Mouse (Mus musculus): ENCODE results near the gene Tcl1b1. TPM values are rescaled to one million over a fixed set of nuclear protein-coding genes. Genes with fewer than 3 reads are reported as not detected.
A peak's percentile ranks its signal among the peaks of the same experiment; 100 is the strongest.
"Not testable (repeated sequence)": the region's sequence is repeated elsewhere in the genome, so short reads cannot be mapped to it uniquely, and the experiment has no call there.

Gene Tcl1b1
- polyA plus RNA-seq, 1 experiment from 2014 or later = not detected

DNA sequence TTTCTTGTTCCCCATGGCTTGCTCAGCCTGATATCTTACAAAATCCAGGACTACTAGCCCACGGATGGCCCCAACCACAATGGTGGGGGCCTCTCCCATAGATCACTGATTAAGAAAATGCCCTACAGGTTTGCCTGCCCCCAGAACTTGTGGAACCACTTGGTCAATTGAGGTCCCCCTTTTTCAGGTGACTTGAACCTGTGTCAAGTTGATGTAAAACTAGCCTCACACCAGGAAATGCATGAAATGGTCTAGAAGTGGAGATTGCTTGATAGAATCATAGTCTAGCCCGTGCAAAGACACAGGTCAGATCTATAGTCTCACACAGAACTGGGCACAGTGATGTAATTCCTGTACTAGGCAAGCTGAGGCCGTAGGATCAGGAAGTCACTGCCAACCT lies 13.8 kb upstream of the Tcl1b1 start, which contains the start of gene Tcl1b2:
Gene Tcl1b2, plus strand, starts transcription at position 301 of the 400 bp plus-strand sequence.
- Histone ChIP-seq H3K9me3 (no peaks in the 10 kb centered on the region), H3K4me1 (no peaks in the 10 kb centered on the region), H3K27me3 (replicated peaks; ENCODE audit: low read depth, poor library complexity, severe bottlenecking) (no peaks in the 10 kb centered on the region), H3K4me3 (no peak within 1 kb of the TSS), H3K36me3 (replicated peaks) (no peaks in the 10 kb centered on the region), H3K27ac (replicated peaks) (no peak within 1 kb of the TSS)
- no peak for DNase-seq (ENCODE audit: low spot score)
- WGBS = 78% methylated on average over 3 of the region's 3 CpGs

DNA sequence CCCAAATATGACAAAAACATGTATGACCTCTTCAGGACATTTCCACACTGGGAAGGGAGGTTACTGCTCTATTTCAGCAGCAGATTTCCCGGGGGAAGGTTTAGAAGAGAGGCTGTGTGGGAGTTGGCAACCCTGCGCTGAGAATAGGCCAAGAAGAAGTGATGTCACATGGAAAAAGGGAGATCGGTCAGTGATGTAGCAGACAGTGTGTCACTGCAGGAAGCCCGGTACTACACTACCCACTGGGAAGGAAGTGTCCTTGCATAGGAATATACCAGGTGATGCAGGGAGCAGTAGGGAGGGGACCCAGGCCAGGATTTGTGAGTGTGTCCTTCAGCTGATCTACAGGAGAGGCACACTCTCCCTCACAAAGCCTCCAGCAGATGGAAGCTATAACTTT lies 4.2 kb upstream of the Tcl1b1 start:
- not testable (repeated sequence) for H3K36me3 ChIP-seq (replicated peaks); H3K27ac ChIP-seq (replicated peaks); H3K4me1 ChIP-seq; H3K4me3 ChIP-seq; H3K27me3 ChIP-seq (replicated peaks; ENCODE audit: low read depth, poor library complexity, severe bottlenecking); DNase-seq (ENCODE audit: low spot score); H3K9me3 ChIP-seq
- 77% methylated on average over 4 of the region's 4 CpGs for WGBS

DNA sequence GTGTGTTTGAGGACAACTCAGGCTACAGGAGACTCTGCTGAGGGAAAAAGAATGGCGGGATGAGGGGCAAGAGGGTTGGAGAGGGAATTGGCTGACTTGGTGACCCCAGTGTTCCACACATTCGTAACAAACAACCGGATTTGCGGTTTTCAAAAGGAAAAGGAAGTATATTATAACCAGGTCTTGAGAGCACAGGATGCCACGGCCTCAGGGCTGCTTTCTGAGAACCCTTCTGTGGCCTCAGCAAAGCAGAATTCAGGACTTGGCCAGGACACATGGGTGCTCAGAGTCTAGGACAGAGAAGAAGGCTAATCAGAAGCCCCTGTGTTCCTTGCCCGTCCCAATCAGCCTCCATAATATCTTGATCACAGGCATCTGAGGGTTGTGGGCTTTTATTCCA lies 648 bp upstream of the Tcl1b1 start:
- Histone ChIP-seq H3K27ac (replicated peaks) (no peak overlapping the region), H3K4me3 (no peak overlapping the region), H3K27me3 (replicated peaks; ENCODE audit: low read depth, poor library complexity, severe bottlenecking) (no peaks in the 10 kb centered on the region), H3K4me1 (no peaks in the 10 kb centered on the region), H3K36me3 (replicated peaks) (no peaks in the 10 kb centered on the region), H3K9me3 (no peaks in the 10 kb centered on the region)
- no peak for DNase-seq (ENCODE audit: low spot score)
- WGBS = 81% methylated on average over 6 of the region's 6 CpGs

- H3K27me3 ChIP-seq (replicated peaks; ENCODE audit: low read depth, poor library complexity, severe bottlenecking) = no peaks in the 10 kb centered on the region
- H3K9me3 ChIP-seq = no peaks in the 10 kb centered on the region
- no peak for DNase-seq (ENCODE audit: low spot score)
- no peak overlapping the region for H3K27ac ChIP-seq (replicated peaks)
- H3K4me1 ChIP-seq = no peaks in the 10 kb centered on the region
- no peaks in the 10 kb centered on the region for H3K36me3 ChIP-seq (replicated peaks)
- 70% methylated on average over 3 of the region's 3 CpGs for WGBS
- H3K4me3 ChIP-seq = no peak overlapping the region
Observed at GRCm38 (mm10) chr12:105166734-105167133, 7.2 kb downstream of the Tcl1b1 start.

DNA sequence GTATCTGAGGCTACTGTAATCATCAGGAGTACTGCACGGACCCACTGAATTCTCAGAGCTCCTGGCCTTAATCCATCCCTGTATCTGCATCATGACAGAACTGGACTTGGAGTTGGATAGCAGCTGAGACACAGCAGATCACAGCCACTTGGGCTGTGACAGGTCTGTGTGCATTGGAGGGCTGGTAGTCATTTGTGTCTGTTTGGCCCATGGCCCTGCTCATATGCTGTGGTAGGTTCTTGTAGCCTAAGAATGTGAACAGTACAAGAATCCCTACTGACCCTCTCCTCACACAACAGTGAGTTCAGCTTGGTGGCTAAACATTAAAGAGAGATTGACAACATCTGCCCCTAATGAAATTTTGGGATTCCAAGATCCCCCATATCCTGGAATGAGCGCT lies 13.9 kb downstream of the Tcl1b1 start:
- Histone ChIP-seq H3K27ac (replicated peaks) (no peak overlapping the region), H3K4me3 (no peak overlapping the region), H3K9me3 (no peaks in the 10 kb centered on the region), H3K27me3 (replicated peaks; ENCODE audit: low read depth, poor library complexity, severe bottlenecking) (no peaks in the 10 kb centered on the region), H3K36me3 (replicated peaks) (no peaks in the 10 kb centered on the region), H3K4me1 (no peaks in the 10 kb centered on the region)
- DNase-seq (ENCODE audit: low spot score) = no peak
- 88% methylated on average over 2 of the region's 2 CpGs for whole genome bisulfite sequencing

- not testable (repeated sequence) for H3K4me3 ChIP-seq; H3K36me3 ChIP-seq (replicated peaks); H3K9me3 ChIP-seq; H3K27ac ChIP-seq (replicated peaks); H3K27me3 ChIP-seq (replicated peaks; ENCODE audit: low read depth, poor library complexity, severe bottlenecking); H3K4me1 ChIP-seq
- peak; percentile 21 for DNase-seq (ENCODE audit: low spot score)
- WGBS = 38% methylated on average over 2 of the region's 2 CpGs
Observed at GRCm38 (mm10) chr12:105174318-105174717, 14.8 kb downstream of the Tcl1b1 start.

DNA sequence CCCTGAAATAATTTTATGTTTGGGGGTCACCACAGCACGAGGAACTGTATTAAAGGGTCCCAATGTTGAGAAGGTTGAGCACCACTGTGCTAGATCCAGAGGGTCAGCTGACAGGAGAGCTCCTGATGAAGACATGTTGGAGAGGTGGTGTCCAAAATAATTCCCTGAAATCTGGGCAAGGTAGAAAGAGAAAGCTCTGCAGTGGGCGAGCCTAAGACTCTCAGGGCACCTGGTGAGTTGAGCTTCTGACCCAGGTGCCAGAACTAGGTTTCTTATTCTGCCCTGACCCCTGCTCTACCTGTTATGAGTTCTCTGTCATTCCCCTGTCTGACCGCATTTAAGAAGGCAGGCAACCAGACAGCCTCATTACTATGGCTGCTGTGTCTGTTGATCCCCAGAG lies 16.6 kb downstream of the Tcl1b1 start, which contains the start of gene Tcl1b5:
Gene Tcl1b5, plus strand, starts transcription at position 301 of the 400 bp plus-strand sequence.
- H3K27me3 ChIP-seq (replicated peaks; ENCODE audit: low read depth, poor library complexity, severe bottlenecking); H3K4me1 ChIP-seq; H3K27ac ChIP-seq (replicated peaks); H3K36me3 ChIP-seq (replicated peaks); DNase-seq (ENCODE audit: low spot score); H3K4me3 ChIP-seq; H3K9me3 ChIP-seq: not testable (repeated sequence)
- 70% methylated on average over 3 of the region's 3 CpGs for WGBS

GRCm38 (mm10) chr12:105181040-105181644 lies 21.7 kb downstream of the Tcl1b1 start:
- H3K9me3 ChIP-seq; H3K27ac ChIP-seq (replicated peaks); H3K27me3 ChIP-seq (replicated peaks; ENCODE audit: low read depth, poor library complexity, severe bottlenecking); DNase-seq (ENCODE audit: low spot score); H3K4me3 ChIP-seq; H3K4me1 ChIP-seq; H3K36me3 ChIP-seq (replicated peaks): not testable (repeated sequence)
- WGBS = 77% methylated on average over 4 of the region's 4 CpGs

DNA sequence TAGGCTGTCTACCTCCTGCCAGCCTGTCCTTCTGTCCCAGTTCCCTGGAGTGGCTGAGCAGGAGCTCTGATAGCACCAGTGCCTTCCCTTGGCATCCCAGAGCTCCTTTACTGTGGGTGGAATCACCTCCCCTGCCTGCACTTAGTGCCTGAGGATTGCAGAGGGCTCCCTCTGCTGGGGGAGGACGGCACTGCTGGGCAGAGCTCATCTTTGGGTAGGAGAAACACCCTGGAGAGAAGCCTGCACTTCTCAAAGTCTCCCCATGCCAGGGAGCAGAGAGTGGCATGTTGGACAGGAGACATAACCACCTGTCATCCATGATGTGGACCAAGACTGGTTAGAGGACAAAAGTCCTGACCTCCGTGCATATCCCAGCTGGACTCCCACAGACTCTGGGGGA lies 29.5 kb downstream of the Tcl1b1 start:
- not testable (repeated sequence) for H3K9me3 ChIP-seq; H3K27ac ChIP-seq (replicated peaks); H3K4me1 ChIP-seq; H3K4me3 ChIP-seq; DNase-seq (ENCODE audit: low spot score); H3K36me3 ChIP-seq (replicated peaks); H3K27me3 ChIP-seq (replicated peaks; ENCODE audit: low read depth, poor library complexity, severe bottlenecking)
- 48% methylated on average over 2 of the region's 2 CpGs for WGBS

DNA sequence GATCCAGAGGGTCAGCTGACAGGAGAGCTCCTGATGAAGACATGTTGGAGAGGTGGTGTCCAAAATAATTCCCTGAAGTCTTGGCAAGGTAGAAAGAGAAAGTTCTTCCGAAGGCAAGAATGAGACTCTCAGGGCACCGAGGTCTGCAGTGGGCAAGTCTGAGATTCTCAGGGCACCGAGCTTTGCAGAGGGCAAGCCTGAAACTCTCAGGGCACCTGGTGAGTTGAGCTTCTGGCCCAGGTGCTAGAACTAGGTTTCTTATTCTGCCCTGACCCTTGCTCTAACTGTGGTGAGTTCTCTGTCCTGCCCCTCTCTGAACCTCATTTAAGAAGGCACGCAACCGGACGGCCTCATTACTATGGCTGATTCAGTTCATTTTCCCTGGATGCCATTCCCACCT lies 31.3 kb downstream of the Tcl1b1 start, which contains the start of gene Tcl1b3:
Gene Tcl1b3, plus strand, starts transcription at position 301 of the 400 bp plus-strand sequence.
- H3K27ac ChIP-seq (replicated peaks); H3K27me3 ChIP-seq (replicated peaks; ENCODE audit: low read depth, poor library complexity, severe bottlenecking); H3K36me3 ChIP-seq (replicated peaks); H3K4me3 ChIP-seq; DNase-seq (ENCODE audit: low spot score); H3K4me1 ChIP-seq; H3K9me3 ChIP-seq: not testable (repeated sequence)
- 88% methylated on average over 6 of the region's 6 CpGs for WGBS

DNA sequence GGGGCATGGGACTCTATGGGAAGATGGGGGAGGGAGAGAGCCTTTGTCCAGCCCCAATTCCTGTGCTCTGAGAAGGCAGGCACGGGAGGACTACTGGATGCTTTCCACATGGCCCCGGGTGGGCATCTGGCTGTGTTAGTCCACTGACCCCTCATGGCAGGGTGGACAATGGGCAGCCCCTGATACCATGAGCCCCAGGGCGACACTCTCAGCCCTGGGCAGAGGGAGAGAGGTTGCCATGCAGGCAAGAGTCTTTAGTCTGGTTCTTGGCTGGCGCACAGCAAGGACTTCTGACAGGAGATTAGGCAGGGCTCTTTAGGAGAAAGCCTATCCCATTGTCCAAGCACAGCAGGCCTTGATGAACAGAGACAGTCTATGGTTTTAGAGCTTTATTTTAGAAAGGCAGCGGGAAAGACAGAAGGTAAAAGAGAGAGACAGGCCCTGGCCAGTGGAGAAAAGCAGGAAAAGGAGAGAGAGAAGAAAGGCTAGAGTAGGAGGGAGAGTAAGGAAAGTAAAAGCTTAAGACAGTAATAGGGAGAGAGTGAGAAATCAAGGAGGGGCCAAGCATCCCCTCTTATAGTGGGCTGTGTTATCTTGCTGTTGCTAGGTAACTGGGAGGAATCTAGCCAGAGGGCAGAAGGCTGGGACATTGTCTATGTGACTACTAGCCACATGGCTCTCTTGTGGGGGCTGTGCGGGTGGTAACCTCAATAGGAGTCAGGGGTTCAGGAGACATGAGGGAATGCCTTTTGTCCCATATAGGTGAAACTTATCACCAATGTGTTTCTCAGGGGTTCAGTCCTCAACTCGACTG lies 40.4 kb downstream of the Tcl1b1 start:
- 41% methylated on average over 7 of the region's 7 CpGs for WGBS
- not testable (repeated sequence) for H3K4me1 ChIP-seq; H3K27ac ChIP-seq (replicated peaks); H3K9me3 ChIP-seq; H3K4me3 ChIP-seq; H3K36me3 ChIP-seq (replicated peaks); DNase-seq (ENCODE audit: low spot score); H3K27me3 ChIP-seq (replicated peaks; ENCODE audit: low read depth, poor library complexity, severe bottlenecking)

DNA sequence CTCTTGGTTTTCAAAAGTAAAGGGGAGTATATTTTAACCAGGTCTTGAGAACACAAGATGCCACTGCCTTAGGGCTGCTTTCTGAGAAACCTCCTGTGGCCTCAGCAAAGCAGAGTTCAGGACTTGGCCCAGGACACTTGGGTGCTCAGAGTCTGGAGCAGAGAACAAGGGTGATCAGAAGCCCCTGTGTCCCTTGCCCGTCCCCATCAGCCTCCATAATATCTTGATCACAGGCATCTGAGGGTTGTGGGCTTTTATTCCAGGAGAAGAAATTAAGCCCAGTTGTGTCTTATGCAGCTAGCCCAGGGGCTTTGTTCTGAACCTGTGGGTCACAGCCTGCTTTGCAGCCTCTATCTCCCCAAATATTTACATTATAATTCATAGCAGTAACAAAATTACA lies 42.2 kb downstream of the Tcl1b1 start, which contains the start of gene Tcl1b4:
Gene Tcl1b4, plus strand, starts transcription at position 301 of the 400 bp plus-strand sequence.
- H3K4me1 ChIP-seq; H3K9me3 ChIP-seq; H3K27ac ChIP-seq (replicated peaks); H3K36me3 ChIP-seq (replicated peaks); H3K4me3 ChIP-seq; H3K27me3 ChIP-seq (replicated peaks; ENCODE audit: low read depth, poor library complexity, severe bottlenecking); DNase-seq (ENCODE audit: low spot score): not testable (repeated sequence)
- WGBS = 86% methylated on average over 1 of the region's 1 CpGs

- Histone ChIP-seq H3K4me3 (no peak overlapping the region), H3K27ac (replicated peaks) (no peak overlapping the region), H3K4me1 (no peaks in the 10 kb centered on the region), H3K27me3 (replicated peaks; ENCODE audit: low read depth, poor library complexity, severe bottlenecking) (no peaks in the 10 kb centered on the region), H3K9me3 (no peaks in the 10 kb centered on the region), H3K36me3 (replicated peaks) (no peaks in the 10 kb centered on the region)
- 70% methylated on average over 1 of the region's 1 CpGs for whole genome bisulfite sequencing
- DNase-seq (ENCODE audit: low spot score) = no peak
Observed at GRCm38 (mm10) chr12:105207071-105207470, 47.6 kb downstream of the Tcl1b1 start.
